Mouse (Mus musculus) layer of hippocampus, adult 8-10 months (tissue): Measurements from ENCODE around the gene Myo9a. TPM values are rescaled to one million over a fixed set of nuclear protein-coding genes. Genes with fewer than 3 reads are reported as not detected.
"Not testable (repeated sequence)": the region's sequence is repeated elsewhere in the genome, so short reads cannot be mapped to it uniquely, and the experiment has no call there.

Source experiments
- DNase-seq, 2 experiments: peaks; one replicate each; pipeline ENCODE4 v3.0.0; 2022; ENCODE audit warnings: low spot score in 2 of 2
- total RNA-seq, 4 experiments: library from RNA; stranded (reverse); gene quantifications; 2 replicates each; pipeline ENCODE4 v1.2.4; 2022

The Myo9a gene
- total RNA-seq, 4 experiments from 2014 or later: 55.3 to 80.0 (median 65.7) TPM

- peak; percentile 56 to 68 for DNase-seq
Measured at GRCm38 (mm10) chr9:59751066-59751581, 428 bp downstream of the Myo9a start.

GRCm38 (mm10) chr9:59751966-59752365, 1.3 kb downstream of the Myo9a start:
- DNase-seq: no peak

- no peak for DNase-seq
Measured at GRCm38 (mm10) chr9:59755199-59755598, 4.5 kb downstream of the Myo9a start.

GRCm38 (mm10) chr9:59757016-59757415, 6.3 kb downstream of the Myo9a start:
- not testable (repeated sequence) for DNase-seq

GRCm38 (mm10) chr9:59760515-59760914, 9.8 kb downstream of the Myo9a start:
- DNase-seq: no peak

GRCm38 (mm10) chr9:59766966-59767461, 16.3 kb downstream of the Myo9a start:
- DNase-seq: not testable (repeated sequence)

GRCm38 (mm10) chr9:59806046-59806774, 55.5 kb downstream of the Myo9a start:
- DNase-seq: not testable (repeated sequence)

GRCm38 (mm10) chr9:59884551-59884950, 133.9 kb downstream of the Myo9a start:
- DNase-seq: peak in 1 of 2 experiments; percentile 14

- DNase-seq: no peak
Measured at GRCm38 (mm10) chr9:59903382-59903781, 152.7 kb downstream of the Myo9a start.

GRCm38 (mm10) chr9:59914761-59915160, 164.1 kb downstream of the Myo9a start:
- no peak for DNase-seq

- no peak for DNase-seq
Measured at GRCm38 (mm10) chr9:59930248-59930647, 179.6 kb downstream of the Myo9a start.

GRCm38 (mm10) chr9:59935866-59936265, 185.2 kb downstream of the Myo9a start:
- DNase-seq: not testable (repeated sequence)

- DNase-seq: no peak
Measured at GRCm38 (mm10) chr9:59938529-59938928, 187.8 kb downstream of the Myo9a start.

GRCm38 (mm10) chr9:59939691-59940090, 189.0 kb downstream of the Myo9a start:
- DNase-seq: no peak

- DNase-seq: no peak
Measured at GRCm38 (mm10) chr9:59940913-59941884, 190.5 kb downstream of the Myo9a start.

- no peak for DNase-seq
Measured at GRCm38 (mm10) chr9:59941885-59942350, 191.2 kb downstream of the Myo9a start.

GRCm38 (mm10) chr9:59942501-59943085, 191.9 kb downstream of the Myo9a start:
- no peak for DNase-seq

- DNase-seq: no peak
Measured at GRCm38 (mm10) chr9:59943826-59944225, 193.1 kb downstream of the Myo9a start.

- no peak for DNase-seq
Measured at GRCm38 (mm10) chr9:59945241-59945640, 194.5 kb downstream of the Myo9a start.

GRCm38 (mm10) chr9:59947271-59947670, 196.6 kb downstream of the Myo9a start:
- DNase-seq: no peak

- DNase-seq: no peak
Measured at GRCm38 (mm10) chr9:59948226-59948625, 197.5 kb downstream of the Myo9a start.
